Mouse (Mus musculus) bone marrow, adult 2 months (tissue): ENCODE data around the gene Srebf2. TPM values are rescaled to one million over a fixed set of nuclear protein-coding genes. Genes with fewer than 3 reads are reported as not detected.

Source experiments
- H3K27ac ChIP-seq: fragments of 200-500 bp; 2 replicates; pipeline ENCODE4 v1.5.1; 2012; ENCODE audit warnings: low read depth, mild to moderate bottlenecking, control low read depth, inconsistent platforms, low read length; ENCODE audit not compliant: control insufficient read depth, poor library complexity, insufficient read depth
- H3K4me1 ChIP-seq: fragments of 200-500 bp; 2 replicates; pipeline ENCODE4 v1.6.1; 2011; ENCODE audit warnings: low read length; ENCODE audit not compliant: control insufficient read depth, insufficient read depth
- H3K4me3 ChIP-seq: fragments of 200-500 bp; replicated peaks from 2 replicates; pipeline ENCODE3; 2011; ENCODE audit warnings: mild to moderate bottlenecking, low read depth, low read length, control low read depth; ENCODE audit not compliant: control insufficient read depth
- CTCF ChIP-seq: fragments of 200-500 bp; IDR thresholded peaks from 2 replicates; pipeline ENCODE4 v1.5.1; 2011; ENCODE audit warnings: low read length, control low read depth; ENCODE audit not compliant: control insufficient read depth, insufficient read depth
- POLR2A ChIP-seq: fragments of 200-500 bp; IDR thresholded peaks from 2 replicates; pipeline ENCODE4 v1.6.1; 2011; ENCODE audit warnings: low read depth, mild to moderate bottlenecking, control low read depth, low read length, borderline replicate concordance; ENCODE audit not compliant: control insufficient read depth
- WGBS: fragments of 180-500 bp; shearing (Covaris S2); methylation state at CpG from one replicate; pipeline ENCODE4 v1.1.7; 2018; 5-methylcytosine and 5-hydroxymethylcytosine counted together
- polyA plus RNA-seq: library from polyadenylated mRNA; stranded (reverse); fragments of >200 nt; gene quantifications from 2 replicates; pipeline ENCODE4 v1.2.4, GENCODE M21; 2011; ENCODE audit warnings: low replicate concordance; ENCODE audit not compliant: missing spikeins, insufficient read depth, insufficient read length

The Srebf2 gene
- polyA plus RNA-seq, 1 experiment, result 46.3 TPM

- H3K4me1 ChIP-seq, result peaks cover 5% of the 10 kb centered on the region
- no peak overlapping the region for H3K27ac ChIP-seq
- 59% methylated on average over 7 of the region's 7 CpGs for WGBS
- H3K4me3 ChIP-seq, result no peak overlapping the region
- TF ChIP-seq POLR2A (no peak), CTCF (no peak)
These were observed 70.1 kb downstream of the Srebf2 start for GRCm38 (mm10) chr15:82217039-82217438.

- Histone ChIP-seq H3K4me3 (no peak overlapping the region), H3K27ac (no peak overlapping the region), H3K4me1 (peaks cover 5% of the 10 kb centered on the region)
- WGBS, result 70% methylated on average over 9 of the region's 9 CpGs
- TF ChIP-seq POLR2A, result no peak
- TF ChIP-seq CTCF, result no peak
These were observed 71.0 kb downstream of the Srebf2 start for GRCm38 (mm10) chr15:82217980-82218379.

GRCm38 (mm10) chr15:82218778-82219666, 72.0 kb downstream of the Srebf2 start:
- Histone ChIP-seq H3K4me3 (no peak overlapping the region), H3K27ac (peak overlapping the region; percentile 61), H3K4me1 (peaks cover 5% of the 10 kb centered on the region)
- TF ChIP-seq CTCF (no peak), POLR2A (no peak)
- WGBS, result 17% methylated on average over 26 of the region's 26 CpGs

GRCm38 (mm10) chr15:82220003-82220675, 73.2 kb downstream of the Srebf2 start:
- TF ChIP-seq POLR2A (no peak), CTCF (no peak)
- WGBS, result 71% methylated on average over 11 of the region's 12 CpGs
- H3K27ac ChIP-seq, result peak overlapping the region; percentile 61
- peaks cover 8% of the 10 kb centered on the region for H3K4me1 ChIP-seq
- H3K4me3 ChIP-seq, result no peak overlapping the region

- Histone ChIP-seq H3K4me1 (peaks cover 15% of the 10 kb centered on the region), H3K27ac (0 out of 2 replicates have a peak overlapping the region, but pooled peaks have one; percentile 24), H3K4me3 (no peak overlapping the region)
- 76% methylated on average over 14 of the region's 14 CpGs for WGBS
- TF ChIP-seq CTCF, result no peak
These were observed 74.3 kb downstream of the Srebf2 start for GRCm38 (mm10) chr15:82221104-82221860.

GRCm38 (mm10) chr15:82223251-82223650, 76.3 kb downstream of the Srebf2 start:
- TF ChIP-seq POLR2A, result no peak
- TF ChIP-seq CTCF, result no peak
- peaks cover 15% of the 10 kb centered on the region for H3K4me1 ChIP-seq
- H3K27ac ChIP-seq, result peak overlapping the region; percentile 25; the same call in 1 of the 2 replicates
- WGBS, result 27% methylated on average over 7 of the region's 7 CpGs
- peak overlapping the region; percentile 58 for H3K4me3 ChIP-seq

- peak within 1 kb of the TSS; percentile 83 for H3K27ac ChIP-seq
- 3% methylated on average over 44 of the region's 44 CpGs for WGBS
- H3K4me3 ChIP-seq, result peak within 1 kb of the TSS; percentile 85
- TF ChIP-seq POLR2A (peak; percentile 85; the same call in 1 of the 2 replicates), CTCF (no peak)
- peaks cover 15% of the 10 kb centered on the region for H3K4me1 ChIP-seq
These were observed 76.9 kb downstream of the Srebf2 start, which contains the start of gene Tnfrsf13c for GRCm38 (mm10) chr15:82223657-82224601. Gene Tnfrsf13c (minus strand): TSS chr15:82224369.
